8 mouse cellular contexts compared by ENCODE assay signal in genomic region chr10:77522021-77522731, GRCm38 (mm10). TPM values are rescaled to one million over a fixed set of nuclear protein-coding genes. Genes with fewer than 3 reads are reported as not detected.
DNase-seq lines count a peak whose midpoint lies in the region; ATAC-seq and TF ChIP-seq lines count a peak whose summit lies in the region.

No protein-coding gene starts in this region.

- no peak for TF ChIP-seq CTCF in MEL (IDR thresholded peaks at IDR 0.05 in 2 of 3, conservative IDR thresholded peaks at IDR 0.05 in 1 of 3; ENCODE audit: control insufficient read depth in 1 of 3, insufficient read depth in 1 of 3, low read depth in 2 of 3, low read length in 3 of 3, poor library complexity in 1 of 3, severe bottlenecking in 1 of 3)
- TF ChIP-seq CTCF in heart, postnatal 0 days (IDR thresholded peaks at IDR 0.05; ENCODE audit: low read depth), result no peak

- no peak overlapping the region for H3K9ac ChIP-seq in MEL (ENCODE audit: control insufficient read depth, low read depth, low read length, poor library complexity, severe bottlenecking)
- no peak overlapping the region; the same call in 1 of the 2 replicates for H3K9ac ChIP-seq in heart, postnatal 0 days (replicated peaks; ENCODE audit: low read depth, low read length)
- no peak overlapping the region for H3K9ac ChIP-seq in stomach, embryonic 14.5 days (replicated peaks; ENCODE audit: low read depth, low read length)

- no peak for TF ChIP-seq RAD21 in MEL (IDR thresholded peaks at IDR 0.05; ENCODE audit: low read depth, low read length)

- H3K4me1 ChIP-seq in MEL (ENCODE audit: control insufficient read depth in 1 of 2, insufficient read depth in 2 of 2, low read length in 2 of 2), result peaks cover 0 to 11% of the 10 kb centered on the region in 2 experiments; a peak in 2 of 4 replicates
- H3K4me1 ChIP-seq in heart, postnatal 0 days (ENCODE audit: control insufficient read depth, insufficient read depth), result no peaks in the 10 kb centered on the region; the same call in 1 of the 2 replicates
- no peaks in the 10 kb centered on the region; the same call in 1 of the 2 replicates for H3K4me1 ChIP-seq in stomach, embryonic 14.5 days (ENCODE audit: control insufficient read depth, insufficient read depth, low read length)

- no peaks in the 10 kb centered on the region for H3K27me3 ChIP-seq in MEL (ENCODE audit: control insufficient read depth in 1 of 2, insufficient read depth in 2 of 2, low read length in 2 of 2)
- H3K27me3 ChIP-seq in heart, postnatal 0 days (ENCODE audit: control insufficient read depth, insufficient read depth, low read length), result 0 out of 2 replicates have a peak, but pooled peaks cover 8% of the 10 kb centered on the region
- no peaks in the 10 kb centered on the region for H3K27me3 ChIP-seq in stomach, embryonic 14.5 days (ENCODE audit: control insufficient read depth, insufficient read depth, low read length)

- intact Hi-C loops in gastrocnemius, postnatal 36 days (cut with DNase I), result loop anchor here (10.0 kb wide), 1 partner anchor 363 kb away; no protein-coding TSS in a partner anchor

- WGBS in heart, postnatal 0 days, result 20% methylated on average over 18 of the region's 18 CpGs
- WGBS in stomach, embryonic 14.5 days, result 15% methylated on average over 18 of the region's 18 CpGs

- no peaks in the 10 kb centered on the region for H3K9me3 ChIP-seq in MEL (replicated peaks; ENCODE audit: insufficient read depth, low read length)
- no peaks in the 10 kb centered on the region for H3K9me3 ChIP-seq in heart, postnatal 0 days (replicated peaks; ENCODE audit: control insufficient read depth, low read length)
- H3K9me3 ChIP-seq in stomach, embryonic 14.5 days (ENCODE audit: control insufficient read depth, low read depth, low read length), result no peaks in the 10 kb centered on the region

- no peak for ATAC-seq in heart, postnatal 0 days (ENCODE audit: insufficient read depth, low read depth)
- 0 out of 2 replicates have a peak, but pooled peaks have one; percentile 40 for ATAC-seq in stomach, embryonic 14.5 days (ENCODE audit: insufficient number of reproducible peaks, insufficient read depth, low FRiP score, low read depth)

- H3K27ac ChIP-seq in MEL (ENCODE audit: control insufficient read depth, low read depth, low read length), result no peak overlapping the region
- no peak overlapping the region for H3K27ac ChIP-seq in heart, postnatal 0 days (ENCODE audit: low read depth)
- H3K27ac ChIP-seq in stomach, embryonic 14.5 days (ENCODE audit: low read length), result no peak overlapping the region

- H3K4me2 ChIP-seq in heart, postnatal 0 days (ENCODE audit: low read depth, low read length), result peak overlapping the region; percentile 53
- peak overlapping the region; percentile 45 for H3K4me2 ChIP-seq in stomach, embryonic 14.5 days (replicated peaks; ENCODE audit: low read depth, low read length)

- DNase-seq in embryo, embryonic 11 days, result peak; percentile 33
- DNase-seq in embryo, embryonic 9.5 days (ENCODE audit: extremely low spot score), result no peak
- peak; percentile 24 for DNase-seq in MEL (ENCODE audit: low read depth, low spot score)
- DNase-seq in heart, postnatal 0 days (ENCODE audit: low spot score), result no peak
- peak; percentile 35 for DNase-seq in lung, postnatal 36 days
- DNase-seq in gastrocnemius, postnatal 36 days, result no peak
- DNase-seq in adrenal gland, postnatal 25 days, result no peak

- H3K36me3 ChIP-seq in MEL (ENCODE audit: control insufficient read depth in 1 of 2, insufficient read depth in 2 of 2, low read length in 2 of 2), result peaks cover 0 to 6% of the 10 kb centered on the region in 2 experiments; a peak in 2 of 4 replicates
- no peaks in the 10 kb centered on the region for H3K36me3 ChIP-seq in heart, postnatal 0 days (replicated peaks; ENCODE audit: control insufficient read depth, insufficient read depth, low read length)
- no peaks in the 10 kb centered on the region for H3K36me3 ChIP-seq in stomach, embryonic 14.5 days (ENCODE audit: control insufficient read depth, insufficient read depth, low read length)

- no peaks in the 10 kb centered on the region for H3K79me2 ChIP-seq in MEL (ENCODE audit: control insufficient read depth, insufficient read depth, low read length, poor library complexity)

- no peak for TF ChIP-seq POLR2A in MEL (IDR thresholded peaks at IDR 0.05; ENCODE audit: control insufficient read depth in 1 of 2, insufficient read depth in 1 of 2, low read depth in 1 of 2, low read length in 2 of 2, poor library complexity in 1 of 2)

- H3K4me3 ChIP-seq in MEL (ENCODE audit: control insufficient read depth in 1 of 2, insufficient read depth in 1 of 2, low read depth in 2 of 2, low read length in 2 of 2), result no peak overlapping the region
- H3K4me3 ChIP-seq in heart, postnatal 0 days (ENCODE audit: low read depth, low read length), result peak overlapping the region; percentile 16
- 0 out of 2 replicates have a peak overlapping the region, but pooled peaks have one; percentile 14 for H3K4me3 ChIP-seq in stomach, embryonic 14.5 days (ENCODE audit: low read depth, low read length)

- no peak for TF ChIP-seq EP300 in MEL (IDR thresholded peaks at IDR 0.05; ENCODE audit: low read depth in 1 of 2, low read length in 2 of 2)
- TF ChIP-seq EP300 in heart, postnatal 0 days (IDR thresholded peaks at IDR 0.05; ENCODE audit: low read depth), result no peak

TF ChIP-seq in MEL, 35 proteins besides CTCF, POLR2A, EP300 and RAD21:
- TF ChIP-seq SIN3A (IDR thresholded peaks at IDR 0.05; ENCODE audit: low read length) (no peak), POLR2AphosphoS5 (IDR thresholded peaks at IDR 0.05; ENCODE audit: borderline replicate concordance, low read depth, low read length) (no peak), MYC (IDR thresholded peaks at IDR 0.05; ENCODE audit: low read depth, low read length) (no peak), ZMIZ1 (IDR thresholded peaks at IDR 0.05; ENCODE audit: low read depth, low read length) (no peak), SMC3 (IDR thresholded peaks at IDR 0.05; ENCODE audit: low read depth, low read length) (no peak), ZNF384 (IDR thresholded peaks at IDR 0.05; ENCODE audit: low read depth, low read length) (no peak), MEF2A (IDR thresholded peaks at IDR 0.05; ENCODE audit: extremely low read depth, insufficient replicate concordance, low read depth, low read length, poor library complexity, severe bottlenecking) (no peak), POLR2AphosphoS2 (IDR thresholded peaks at IDR 0.05; ENCODE audit: low read length) (no peak), USF2 (IDR thresholded peaks at IDR 0.05; ENCODE audit: borderline replicate concordance in 1 of 2, insufficient read depth in 1 of 2, low read depth in 1 of 2, low read length in 2 of 2) (no peak), GATA1 (IDR thresholded peaks at IDR 0.05; ENCODE audit: low read depth, low read length) (no peak)

RNA-seq across cellular contexts. Expression of gene Fam207a, which starts 6.6 kb away (rescaled TPM):
- 54.9 and 70.6 TPM in 2 replicates for total RNA-seq in MEL (2012; rRNA removed)
- 10 to 100 TPM in 1 of 2 experiments, not detected in 1; 74.0 TPM for polyA plus RNA-seq in MEL (2012; ENCODE audit: insufficient read depth in 1 of 2, insufficient read length in 2 of 2, low read depth in 1 of 2, low replicate concordance in 2 of 2, missing spikeins in 1 of 2)
- 18.1 and 32.1 TPM in 2 replicates for total RNA-seq in heart, postnatal 0 days (2014; rRNA removed; ENCODE audit: low replicate concordance)
- polyA plus RNA-seq in heart, postnatal 0 days (2015; fragmentation: Nextera tagmentation; extraction: Ambion mirVana), result 16.1 and 16.2 TPM in 2 replicates
- polyA plus RNA-seq in stomach, embryonic 14.5 days (2014; fragmentation: Nextera tagmentation; extraction: Ambion mirVana), result 31.0 and 34.2 TPM in 2 replicates
- total RNA-seq in gastrocnemius, postnatal 36 days (2021), result 1 to 10 TPM; 4.7 to 5.4 TPM
- 23.1 and 24.6 TPM in 2 replicates for total RNA-seq in adrenal gland, postnatal 25 days (2021)

RNA-seq across cellular contexts. Expression of gene Itgb2, which starts 7.9 kb away (rescaled TPM):
- 36.7 and 36.9 TPM in 2 replicates for total RNA-seq in MEL (2012; rRNA removed)
- 10 to 100 TPM in 1 of 2 experiments, not detected in 1; 45.8 TPM for polyA plus RNA-seq in MEL (2012; ENCODE audit: insufficient read depth in 1 of 2, insufficient read length in 2 of 2, low read depth in 1 of 2, low replicate concordance in 2 of 2, missing spikeins in 1 of 2)
- total RNA-seq in heart, postnatal 0 days (2014; rRNA removed; ENCODE audit: low replicate concordance), result 0.69 and 12.2 TPM in 2 replicates
- 1.4 and 1.5 TPM in 2 replicates for polyA plus RNA-seq in heart, postnatal 0 days (2015; fragmentation: Nextera tagmentation; extraction: Ambion mirVana)
- polyA plus RNA-seq in stomach, embryonic 14.5 days (2014; fragmentation: Nextera tagmentation; extraction: Ambion mirVana), result 2.7 and 3.1 TPM in 2 replicates
- 1 to 10 TPM; 1.5 to 1.8 TPM for total RNA-seq in gastrocnemius, postnatal 36 days (2021)
- 2.2 and 3.3 TPM in 2 replicates for total RNA-seq in adrenal gland, postnatal 25 days (2021)

RNA-seq across cellular contexts. Expression of gene Pttg1ip, which starts 59.3 kb away (rescaled TPM):
- total RNA-seq in MEL (2012; rRNA removed), result 41.1 and 50.4 TPM in 2 replicates
- 10 to 100 TPM in 1 of 2 experiments, not detected in 1; 53.1 TPM for polyA plus RNA-seq in MEL (2012; ENCODE audit: insufficient read depth in 1 of 2, insufficient read length in 2 of 2, low read depth in 1 of 2, low replicate concordance in 2 of 2, missing spikeins in 1 of 2)
- 117 and 163 TPM in 2 replicates for total RNA-seq in heart, postnatal 0 days (2014; rRNA removed; ENCODE audit: low replicate concordance)
- 117 and 119 TPM in 2 replicates for polyA plus RNA-seq in heart, postnatal 0 days (2015; fragmentation: Nextera tagmentation; extraction: Ambion mirVana)
- 198 and 200 TPM in 2 replicates for polyA plus RNA-seq in stomach, embryonic 14.5 days (2014; fragmentation: Nextera tagmentation; extraction: Ambion mirVana)
- total RNA-seq in gastrocnemius, postnatal 36 days (2021), result 10 to 100 TPM; 26.6 to 30.1 TPM
- total RNA-seq in adrenal gland, postnatal 25 days (2021), result 154 and 195 TPM in 2 replicates

Comparison
In these comparisons a context has a peak if more than half of its experiments do, and no peak if none do; other contexts are left out.
1. DNase-seq: peak in embryo, embryonic 11 days (single experiment), MEL (single experiment) and lung, postnatal 36 days (single experiment); none in embryo, embryonic 9.5 days (single experiment), heart, postnatal 0 days (single experiment), gastrocnemius, postnatal 36 days (0 of 2) and adrenal gland, postnatal 25 days (single experiment).
2. H3K4me3 ChIP-seq: peak in heart, postnatal 0 days (single experiment) and stomach, embryonic 14.5 days (single experiment); none in MEL (0 of 2).